Mouse (Mus musculus): ENCODE results near the gene Ttll11.
A peak's percentile ranks its signal among the peaks of the same experiment; 100 is the strongest.

The Ttll11 gene

GRCm38 (mm10) chr2:35979644-35980021 lies at the start of gene Ttll11:
TSS of gene Ttll11 (minus strand) at chr2:35979913.
- peak; percentile 96 for DNase-seq

DNA sequence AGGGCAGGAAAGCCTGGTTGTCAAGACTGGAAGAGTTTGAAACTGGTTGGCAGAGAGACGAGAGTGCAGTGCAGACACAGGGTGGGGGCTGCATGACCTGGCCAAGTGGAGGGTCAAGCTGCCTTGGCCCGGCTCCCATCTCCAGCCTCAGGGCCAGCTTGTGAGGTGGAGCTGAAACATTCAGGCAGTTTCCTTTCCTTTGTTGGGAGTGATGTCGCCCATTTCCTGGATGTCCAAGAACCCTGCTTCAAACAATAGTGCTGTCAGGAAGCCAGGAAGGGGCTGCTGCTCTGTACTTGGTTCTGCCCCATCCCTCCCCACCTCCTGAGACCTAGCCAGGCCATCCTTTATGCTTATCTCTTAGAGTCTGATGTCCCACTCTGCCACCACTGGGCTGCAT lies 43.6 kb upstream of the Ttll11 start:
- DNase-seq, result no peak

GRCm38 (mm10) chr2:36021385-36022159 lies 41.9 kb upstream of the Ttll11 start:
- DNase-seq, result peak; percentile 87

- no peak for DNase-seq
These were observed 33.3 kb upstream of the Ttll11 start for GRCm38 (mm10) chr2:36013010-36013409.

DNA sequence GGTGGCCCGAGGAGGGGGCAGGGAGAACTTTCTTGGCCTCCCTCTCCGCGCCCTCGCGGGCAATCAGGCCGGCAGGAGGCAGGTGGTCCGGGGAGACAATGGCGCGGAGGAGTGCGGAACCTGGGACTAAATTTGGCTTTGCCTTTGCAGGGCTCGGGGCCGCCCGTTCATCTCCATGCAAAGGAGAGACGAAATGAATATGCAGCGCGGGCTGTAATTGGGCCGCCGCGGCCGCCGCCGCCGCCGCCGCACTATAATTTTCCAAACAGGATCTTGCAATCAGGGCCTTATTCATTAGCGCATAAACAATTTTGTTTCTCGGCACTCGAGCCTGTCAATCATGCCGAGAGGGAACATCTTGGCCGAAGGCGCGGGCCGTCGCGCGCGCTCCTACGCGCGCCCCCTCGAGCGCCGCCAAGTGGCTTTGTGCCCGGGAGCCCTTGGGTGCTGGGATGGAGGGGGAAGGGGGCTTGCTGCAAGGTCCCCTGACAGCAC lies 31.7 kb upstream of the Ttll11 start:
- peak; percentile 54 for DNase-seq

GRCm38 (mm10) chr2:36010579-36010978 lies 30.9 kb upstream of the Ttll11 start:
- DNase-seq, result no peak

- peak; percentile 83 for DNase-seq
These were observed 29.7 kb upstream of the Ttll11 start for GRCm38 (mm10) chr2:36009386-36009785.

DNA sequence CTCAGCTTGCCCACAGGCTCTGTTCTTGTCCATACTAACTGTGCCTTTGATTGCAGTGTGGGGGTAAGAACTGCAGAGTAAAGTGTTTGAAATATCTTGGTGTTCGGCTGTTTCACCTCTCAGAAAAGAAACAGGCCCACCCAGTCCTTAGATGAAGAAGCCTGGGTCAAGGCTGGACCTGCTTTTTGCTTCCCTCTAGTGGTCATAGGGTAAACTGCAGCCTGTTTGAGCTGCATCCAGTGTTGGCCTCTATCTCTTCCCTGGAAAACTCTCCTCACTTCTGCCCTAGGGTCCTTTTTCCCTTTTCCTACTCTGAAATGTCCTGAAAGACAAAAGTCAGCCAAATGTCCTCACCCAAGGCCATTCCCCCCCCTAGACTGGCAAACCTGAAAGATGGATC lies 28.4 kb upstream of the Ttll11 start:
- peak; percentile 72 for DNase-seq

DNA sequence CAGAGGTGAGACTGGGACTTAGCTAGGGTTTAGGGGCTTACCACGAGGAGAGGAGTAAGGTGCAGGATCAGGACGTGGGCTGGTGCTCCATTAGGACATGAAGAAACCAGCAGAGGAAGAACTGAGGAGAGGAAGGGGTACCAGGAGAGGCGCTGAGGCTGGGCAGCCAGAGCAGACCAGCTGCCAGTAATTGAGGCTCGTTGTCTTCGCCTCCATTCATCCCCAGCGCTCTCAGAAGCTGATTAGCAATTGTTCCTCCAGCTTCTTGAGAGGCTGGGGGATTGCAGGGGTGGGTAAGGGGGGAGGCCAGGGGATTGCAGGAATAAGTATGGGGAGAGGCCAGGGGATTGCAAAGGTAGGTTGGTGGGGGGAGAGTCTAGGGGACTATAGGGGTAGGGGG lies 22.5 kb upstream of the Ttll11 start:
- DNase-seq, result no peak

DNA sequence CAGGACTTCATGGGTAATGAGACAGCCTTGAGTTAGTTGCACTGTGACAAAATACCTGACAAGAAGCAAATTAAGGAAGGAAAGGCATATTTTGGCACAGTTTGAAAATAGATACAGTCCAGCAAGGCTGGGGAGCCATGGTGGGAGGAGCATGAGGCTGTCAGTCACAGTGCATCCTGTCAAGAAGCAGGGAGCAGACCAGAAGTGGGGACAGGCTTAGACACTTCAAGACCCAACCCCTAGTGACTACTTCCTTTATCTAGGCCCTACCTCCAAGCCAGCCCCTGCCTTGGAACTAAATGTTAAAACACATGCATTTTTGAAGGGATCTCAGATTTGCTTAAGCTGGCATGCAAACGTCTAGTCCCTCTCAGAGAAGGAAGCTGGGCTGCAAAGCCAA lies 20.7 kb upstream of the Ttll11 start:
- DNase-seq, result no peak

GRCm38 (mm10) chr2:35999212-35999611 lies 19.5 kb upstream of the Ttll11 start:
- no peak for DNase-seq

DNA sequence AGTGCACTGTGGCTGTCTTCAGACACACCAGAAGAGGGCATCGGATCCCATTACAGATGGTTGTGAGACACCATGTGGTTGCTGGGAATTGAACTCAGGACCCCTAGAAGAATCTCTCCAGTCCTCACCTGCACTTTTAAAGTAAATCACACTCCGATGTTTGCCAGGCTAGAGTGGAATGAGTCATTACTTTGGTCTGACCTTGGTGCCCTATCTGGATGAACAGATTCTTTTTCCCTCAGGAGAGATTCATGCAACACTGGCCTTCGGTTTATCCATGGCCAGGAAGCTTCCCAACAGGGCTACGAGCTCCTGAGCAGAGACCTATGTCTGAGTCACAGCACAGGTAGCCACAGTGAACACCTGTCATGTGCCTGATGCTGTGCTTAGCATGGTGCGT lies 18.7 kb upstream of the Ttll11 start:
- DNase-seq, result no peak

DNA sequence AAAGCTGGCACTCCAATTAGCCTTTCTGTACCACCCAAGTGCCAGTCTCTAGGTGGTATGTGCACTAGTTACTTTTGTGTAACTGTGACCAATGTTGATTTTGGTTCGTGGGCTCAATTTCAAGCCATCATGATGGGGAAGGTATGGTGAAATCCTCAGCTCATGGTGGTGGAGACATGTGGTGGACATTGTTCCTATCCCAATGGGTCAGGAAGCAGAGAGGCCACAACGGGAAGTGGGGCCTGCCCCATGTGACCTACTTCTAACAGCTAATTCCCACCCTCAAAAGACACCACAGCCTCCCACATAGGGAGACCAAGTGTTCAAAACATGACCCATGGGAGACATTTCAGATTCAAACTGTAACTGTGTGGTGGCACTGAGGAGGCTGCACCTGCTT lies 17.0 kb upstream of the Ttll11 start:
- DNase-seq, result no peak

- no peak for DNase-seq
These were observed 14.6 kb upstream of the Ttll11 start for GRCm38 (mm10) chr2:35994303-35994702.

- DNase-seq, result no peak
These were observed 13.8 kb upstream of the Ttll11 start for GRCm38 (mm10) chr2:35993481-35993880.

- DNase-seq, result no peak
These were observed 12.5 kb upstream of the Ttll11 start for GRCm38 (mm10) chr2:35992259-35992658.

DNA sequence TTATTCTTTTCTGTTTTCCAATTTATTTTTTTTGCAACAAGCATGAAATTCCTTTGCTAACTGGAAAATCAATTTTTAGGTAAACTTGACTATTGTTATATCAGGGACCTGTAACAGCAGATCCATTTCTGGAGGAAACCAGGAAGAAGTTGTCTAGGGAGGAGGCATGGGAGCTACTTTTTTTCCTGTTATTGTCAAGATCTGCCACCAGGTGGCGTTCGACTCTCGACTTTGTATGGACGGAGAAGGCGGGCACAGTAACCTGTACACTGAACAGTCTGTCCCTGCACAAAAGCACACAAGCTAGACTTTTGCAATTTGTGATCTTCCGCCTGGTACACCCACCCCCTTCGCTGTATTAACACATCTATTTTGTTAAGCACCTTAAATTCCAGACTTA lies 4.2 kb upstream of the Ttll11 start:
- peak; percentile 80 for DNase-seq

DNA sequence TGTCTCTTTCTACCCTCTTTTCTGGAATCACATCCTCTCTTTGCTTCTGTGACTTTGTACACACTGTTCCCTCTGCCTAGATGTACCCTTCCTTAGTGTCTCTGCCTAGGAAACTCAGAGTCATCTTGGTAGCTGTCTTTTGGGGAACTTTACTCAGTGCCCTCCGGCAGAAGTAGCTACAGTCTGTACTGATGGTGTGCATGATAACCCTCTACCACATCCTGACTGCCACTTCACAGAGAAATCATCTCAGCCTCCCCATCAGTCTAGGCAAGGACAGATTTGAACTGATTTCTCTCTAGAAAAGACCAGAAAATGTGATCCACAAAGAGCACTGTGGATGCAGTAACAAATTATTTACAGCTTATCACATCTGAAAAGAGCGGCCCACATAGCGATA lies 2.2 kb upstream of the Ttll11 start:
- no peak for DNase-seq

GRCm38 (mm10) chr2:35978941-35979643 lies 621 bp downstream of the Ttll11 start:
- peak; percentile 66 for DNase-seq

DNA sequence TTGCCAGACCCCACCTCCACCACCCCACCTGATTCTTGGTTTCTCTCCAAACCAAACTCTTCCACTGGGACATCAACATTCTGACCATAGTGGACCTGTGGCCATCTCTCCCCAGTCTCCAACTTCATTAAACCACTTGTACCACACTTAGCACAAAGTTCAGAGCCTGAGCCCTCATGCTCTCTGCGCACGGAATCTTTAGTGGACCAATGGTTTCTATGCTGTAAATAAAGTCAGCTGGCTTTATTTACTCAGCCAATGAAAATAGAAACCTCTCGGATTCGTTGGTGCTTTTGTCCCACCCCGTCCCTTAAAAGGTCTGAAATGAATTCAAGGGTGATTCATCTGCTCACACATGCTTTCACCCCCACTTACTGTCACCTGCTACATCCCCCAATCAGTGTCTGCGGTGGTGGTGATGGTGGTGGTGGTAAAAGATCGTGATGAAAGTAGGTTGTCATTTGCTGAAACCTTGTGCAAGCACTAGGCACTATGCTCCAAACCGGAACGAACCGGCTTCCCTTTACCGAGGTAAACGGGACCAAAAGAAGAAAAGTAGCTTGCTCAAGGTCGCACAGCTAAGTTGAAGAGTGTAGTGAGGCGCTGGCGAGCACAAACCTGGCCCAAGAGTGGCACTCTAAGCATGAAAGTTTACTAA lies 1.3 kb downstream of the Ttll11 start:
- peak; percentile 38 for DNase-seq

DNA sequence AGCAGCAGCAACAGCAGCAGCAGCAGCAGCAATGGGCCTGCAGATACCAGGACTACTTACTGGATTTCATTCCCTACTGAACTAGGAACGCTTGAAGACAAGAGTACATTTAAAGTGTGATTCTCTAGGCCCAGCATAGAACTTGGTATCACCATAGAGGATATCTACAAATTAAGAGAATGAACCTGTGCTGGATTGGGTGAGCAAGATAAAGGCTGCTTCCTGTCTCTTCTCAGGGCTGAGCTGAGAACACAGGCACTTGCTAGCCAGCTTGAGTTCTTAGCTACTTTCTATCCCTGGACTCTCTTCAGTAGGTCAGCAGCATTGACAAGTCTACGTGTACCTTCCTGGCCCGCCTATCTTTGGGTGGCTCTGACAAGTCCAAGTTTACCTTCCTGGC lies 2.0 kb downstream of the Ttll11 start:
- DNase-seq, result no peak

- DNase-seq, result no peak
These were observed 7.3 kb downstream of the Ttll11 start for GRCm38 (mm10) chr2:35972259-35973001.

DNA sequence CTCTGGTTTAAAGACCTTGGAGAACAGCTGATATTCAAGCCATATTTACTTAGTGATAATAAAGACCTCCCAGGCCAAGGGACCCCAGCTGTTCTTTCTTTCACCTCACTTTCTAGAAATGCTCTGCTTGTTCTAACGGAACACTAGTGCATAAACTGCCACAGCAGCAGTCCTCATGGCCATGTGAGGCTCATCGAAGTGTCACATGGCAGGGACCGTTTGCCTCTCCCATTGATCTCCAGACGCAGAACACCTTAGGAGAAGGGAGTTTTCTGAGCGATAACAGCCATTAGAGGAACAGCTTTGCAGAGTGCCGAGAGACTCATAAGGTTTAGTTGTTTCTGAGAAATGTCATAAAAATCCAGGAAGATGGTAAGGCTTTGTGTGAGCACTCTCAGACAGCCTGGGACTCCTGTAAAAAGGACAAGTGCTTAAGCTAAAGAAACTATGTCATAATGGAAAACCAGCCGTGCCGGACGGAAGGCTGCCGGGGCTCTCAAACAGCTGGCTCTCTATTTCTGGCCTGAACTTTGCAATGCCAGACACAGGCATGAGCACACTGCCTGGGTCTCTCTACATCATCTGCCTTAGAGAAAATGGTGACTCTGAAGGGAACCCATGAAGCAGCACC lies 13.7 kb downstream of the Ttll11 start:
- no peak for DNase-seq
